Comparison of ENCODE assay signal across 26 mouse cellular contexts in genomic region chr9:39740741-39741140, GRCm38 (mm10). TPM values are rescaled to one million over a fixed set of nuclear protein-coding genes. Genes with fewer than 3 reads are reported as not detected.
"Had no signal": no experiment of that assay in that cellular context is flagged by ENCODE, and none has a peak within 500 bp of the region (broad histone marks: within the 10 kb centered on the region; RNA-seq: fewer than 3 reads in every experiment).

No protein-coding gene starts in this region.

- H3K4me3 ChIP-seq: midbrain, embryonic 10.5 days; midbrain, embryonic 12.5 days; myocyte; neural tube, embryonic 13.5 days; neural tube, embryonic 15.5 days had no signal

- H3K27me3 ChIP-seq: midbrain, embryonic 12.5 days; neural tube, embryonic 13.5 days; neural tube, embryonic 15.5 days had no signal

- ATAC-seq: midbrain, embryonic 16.5 days had no signal

- H3K9ac ChIP-seq: lung, embryonic 14.5 days; midbrain, embryonic 12.5 days; neural tube, embryonic 13.5 days; neural tube, embryonic 15.5 days had no signal

- H3K4me1 ChIP-seq: midbrain, embryonic 10.5 days; midbrain, embryonic 12.5 days; neural tube, embryonic 13.5 days; neural tube, embryonic 15.5 days had no signal

- H3K9me3 ChIP-seq: midbrain, embryonic 10.5 days; midbrain, embryonic 12.5 days; neural tube, embryonic 13.5 days; neural tube, embryonic 15.5 days had no signal

- H3K36me3 ChIP-seq: midbrain, embryonic 10.5 days; midbrain, embryonic 12.5 days; neural tube, embryonic 13.5 days; neural tube, embryonic 15.5 days had no signal

- DNase-seq: lung, embryonic 14.5 days; lung, postnatal 10 days; lung, postnatal 4 days; midbrain, embryonic 14.5 days; retina, postnatal 1 day; right cerebral cortex, adult 18-20 months; right cerebral cortex, postnatal 25 days; right cerebral cortex, postnatal 4 days; spleen, adult 18-20 months; thymus, adult 18-20 months; thymus, postnatal 14 days; thymus, postnatal 36 days had no signal

- H3K27ac ChIP-seq: midbrain, embryonic 10.5 days; midbrain, embryonic 12.5 days; neural tube, embryonic 13.5 days; neural tube, embryonic 15.5 days had no signal

- H3K4me2 ChIP-seq: lung, embryonic 14.5 days; midbrain, embryonic 12.5 days; neural tube, embryonic 13.5 days; neural tube, embryonic 15.5 days had no signal

RNA-seq across cellular contexts. Expression of gene Olfr967, which starts 5.3 kb away (rescaled TPM):
- total RNA-seq: megakaryocyte, adult 5-6 weeks; megakaryocyte-erythroid progenitor cell, adult 5-6 weeks had no signal
- polyA plus RNA-seq: lung, embryonic 14.5 days; lung, embryonic 16.5 days; midbrain, embryonic 10.5 days; midbrain, embryonic 12.5 days; midbrain, embryonic 14.5 days; midbrain, embryonic 16.5 days; myocyte; neural tube, embryonic 11.5 days; neural tube, embryonic 13.5 days; neural tube, embryonic 15.5 days; small intestine, adult 2 months; stomach, embryonic 14.5 days; stomach, embryonic 16.5 days; thymus, postnatal 0 days had no signal

RNA-seq across cellular contexts. Expression of gene Olfr150, which starts 10.0 kb away (rescaled TPM):
- total RNA-seq: megakaryocyte, adult 5-6 weeks; megakaryocyte-erythroid progenitor cell, adult 5-6 weeks had no signal
- polyA plus RNA-seq: lung, embryonic 14.5 days; lung, embryonic 16.5 days; midbrain, embryonic 10.5 days; midbrain, embryonic 12.5 days; midbrain, embryonic 14.5 days; midbrain, embryonic 16.5 days; myocyte; neural tube, embryonic 11.5 days; neural tube, embryonic 13.5 days; neural tube, embryonic 15.5 days; small intestine, adult 2 months; stomach, embryonic 14.5 days; stomach, embryonic 16.5 days; thymus, postnatal 0 days had no signal

RNA-seq across cellular contexts. Expression of gene Olfr965, which starts 29.6 kb away (rescaled TPM):
- total RNA-seq: megakaryocyte, adult 5-6 weeks; megakaryocyte-erythroid progenitor cell, adult 5-6 weeks had no signal
- polyA plus RNA-seq: lung, embryonic 14.5 days; lung, embryonic 16.5 days; midbrain, embryonic 10.5 days; midbrain, embryonic 12.5 days; midbrain, embryonic 14.5 days; midbrain, embryonic 16.5 days; myocyte; neural tube, embryonic 11.5 days; neural tube, embryonic 13.5 days; neural tube, embryonic 15.5 days; small intestine, adult 2 months; stomach, embryonic 14.5 days; stomach, embryonic 16.5 days; thymus, postnatal 0 days had no signal

RNA-seq across cellular contexts. Expression of gene Olfr149, which starts 33.8 kb away (rescaled TPM):
- total RNA-seq: megakaryocyte, adult 5-6 weeks; megakaryocyte-erythroid progenitor cell, adult 5-6 weeks had no signal
- polyA plus RNA-seq: lung, embryonic 14.5 days; lung, embryonic 16.5 days; midbrain, embryonic 10.5 days; midbrain, embryonic 16.5 days; neural tube, embryonic 11.5 days; neural tube, embryonic 13.5 days; neural tube, embryonic 15.5 days; small intestine, adult 2 months; stomach, embryonic 14.5 days; stomach, embryonic 16.5 days; thymus, postnatal 0 days had no signal

RNA-seq across cellular contexts. Expression of gene Olfr968, which starts 42.3 kb away (rescaled TPM):
- total RNA-seq: megakaryocyte, adult 5-6 weeks; megakaryocyte-erythroid progenitor cell, adult 5-6 weeks had no signal
- polyA plus RNA-seq: lung, embryonic 14.5 days; lung, embryonic 16.5 days; midbrain, embryonic 10.5 days; midbrain, embryonic 12.5 days; midbrain, embryonic 14.5 days; midbrain, embryonic 16.5 days; myocyte; neural tube, embryonic 11.5 days; neural tube, embryonic 13.5 days; neural tube, embryonic 15.5 days; small intestine, adult 2 months; stomach, embryonic 14.5 days; stomach, embryonic 16.5 days; thymus, postnatal 0 days had no signal
